Mouse (Mus musculus) hindbrain, embryonic 14.5 days (tissue): Measurements from ENCODE around the gene Ptprt. TPM values are rescaled to one million over a fixed set of nuclear protein-coding genes. Genes with fewer than 3 reads are reported as not detected.

Source experiments
- ATAC-seq: fragments of 200-750 bp; cut with Nextera tagmentation; 2 replicates; pipeline ENCODE4 v1.8.0; 2017; ENCODE audit warnings: moderate number of reproducible peaks, mild to moderate bottlenecking, moderate TSS enrichment, moderate library complexity; ENCODE audit not compliant: low FRiP score
- DNase-seq: peaks from one replicate; pipeline ENCODE4 v3.0.0-alpha.2; 2015; ENCODE audit warnings: low spot score
- H3K27ac ChIP-seq: fragments of 300-500 bp; sonication (generic); 2 replicates; pipeline ENCODE4 v1.5.1; 2014; ENCODE audit warnings: mild to moderate bottlenecking, moderate library complexity
- H3K27me3 ChIP-seq: fragments of 300-500 bp; sonication (generic); 2 replicates; pipeline ENCODE4 v1.6.1; 2014; ENCODE audit warnings: mild to moderate bottlenecking, low read length, mixed read lengths; ENCODE audit not compliant: control insufficient read depth, insufficient read depth
- H3K36me3 ChIP-seq: fragments of 300-500 bp; sonication (generic); replicated peaks from 2 replicates; pipeline ENCODE4 v1.6.1; 2014; ENCODE audit not compliant: control insufficient read depth, insufficient read depth
- H3K4me1 ChIP-seq: fragments of 300-500 bp; sonication (generic); replicated peaks from 2 replicates; pipeline ENCODE4 v1.6.1; 2014; ENCODE audit warnings: antibody characterized with exemption, low read length, mixed read lengths; ENCODE audit not compliant: control insufficient read depth, insufficient read depth
- H3K4me2 ChIP-seq: fragments of 300-500 bp; sonication (generic); replicated peaks from 2 replicates; pipeline ENCODE4 v1.6.1; 2014; ENCODE audit warnings: mild to moderate bottlenecking, moderate library complexity
- H3K4me3 ChIP-seq: fragments of 300-500 bp; sonication (generic); replicated peaks from 2 replicates; pipeline ENCODE4 v1.5.1; 2014; ENCODE audit warnings: mild to moderate bottlenecking, low read length
- H3K9ac ChIP-seq: fragments of 300-500 bp; sonication (generic); 2 replicates; pipeline ENCODE4 v1.6.1; 2014
- H3K9me3 ChIP-seq: fragments of 300-500 bp; sonication (generic); 2 replicates; pipeline ENCODE4 v1.6.1; 2016; ENCODE audit warnings: low read length; ENCODE audit not compliant: control insufficient read depth
- WGBS: fragments of 180-500 bp; shearing (Covaris S2); extraction: QIAGEN DNeasy Blood & Tissue Kit; methylation state at CpG from one replicate; pipeline ENCODE4 v1.1.7; 2014; 5-methylcytosine and 5-hydroxymethylcytosine counted together
- polyA plus RNA-seq: library from polyadenylated mRNA; unstranded; fragments of >200 nt; fragmentation: Nextera tagmentation; extraction: Ambion mirVana; gene quantifications from 2 replicates; pipeline ENCODE4 v1.2.1, GENCODE M21; 2014

Gene Ptprt
- polyA plus RNA-seq, 1 experiment from 2014 or later = 21.5 TPM

DNA sequence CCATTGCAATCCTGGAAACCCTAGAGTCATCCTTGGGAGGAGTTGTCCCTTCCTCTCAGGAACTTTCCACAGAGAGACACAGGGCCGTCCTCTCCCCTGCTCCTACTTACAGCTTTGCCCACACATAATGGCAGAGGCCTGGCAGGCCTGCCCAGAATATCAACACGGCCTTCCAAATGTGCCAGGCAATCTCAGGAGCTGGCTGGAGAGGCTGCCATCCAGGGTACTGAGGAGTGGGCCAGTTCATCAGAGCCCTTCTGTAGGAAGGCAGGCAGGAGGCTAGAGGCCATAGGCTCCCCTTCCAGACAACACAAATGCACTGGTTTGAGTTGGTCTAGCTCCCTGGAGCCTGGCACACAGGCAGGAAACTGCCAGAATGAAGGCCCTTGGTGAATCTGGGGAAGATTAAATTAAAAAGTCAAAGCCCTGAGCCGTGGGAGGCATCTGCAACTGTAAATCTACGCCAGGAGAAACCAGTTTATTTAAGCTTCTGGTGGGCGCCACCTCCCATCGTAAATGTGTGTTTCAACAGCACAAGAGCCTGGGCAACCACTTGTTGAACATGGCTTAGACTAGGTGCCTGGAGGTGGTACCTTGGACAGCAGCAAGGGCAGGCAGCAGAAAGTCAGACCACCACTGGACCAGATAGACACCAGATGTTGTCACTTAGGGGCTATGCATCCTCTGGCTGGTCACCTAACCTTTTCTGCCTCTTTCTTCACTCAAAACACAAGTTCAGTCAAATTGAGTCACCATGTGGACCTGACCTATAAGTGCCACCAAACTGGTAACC, 92.4 kb downstream of the Ptprt start:
- 81% methylated on average over 6 of the region's 6 CpGs for WGBS
- Histone ChIP-seq H3K4me1 (no peaks in the 10 kb centered on the region), H3K4me3 (no peak overlapping the region), H3K27ac (no peak overlapping the region), H3K36me3 (no peaks in the 10 kb centered on the region), H3K27me3 (no peaks in the 10 kb centered on the region), H3K9ac (no peak overlapping the region), H3K9me3 (no peaks in the 10 kb centered on the region), H3K4me2 (no peak overlapping the region)
- ATAC-seq = no peak
- no peak for DNase-seq

DNA sequence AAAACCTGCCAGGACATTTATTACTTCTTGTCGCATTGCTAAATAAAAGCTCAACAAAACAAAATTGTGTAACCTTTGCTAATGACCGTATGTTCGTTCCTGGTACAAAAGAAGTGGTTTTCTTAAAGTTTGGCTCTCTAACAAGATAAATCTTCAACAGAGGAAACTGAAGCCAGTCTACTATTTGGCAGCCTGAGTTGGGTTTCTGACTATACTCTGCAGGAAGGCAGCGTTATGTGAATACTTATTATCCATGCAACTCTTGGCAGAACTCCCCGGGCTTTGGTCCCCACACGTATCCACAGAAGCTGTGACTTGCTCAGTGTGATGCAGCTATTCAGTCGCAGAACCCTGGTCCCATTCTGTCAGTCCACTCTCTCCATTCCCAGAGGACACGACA, 112.6 kb downstream of the Ptprt start:
- H3K27me3 ChIP-seq = no peaks in the 10 kb centered on the region
- H3K4me2 ChIP-seq = no peak overlapping the region
- 77% methylated on average over 8 of the region's 8 CpGs for WGBS
- ATAC-seq (no peak), DNase-seq (no peak)
- H3K4me1 ChIP-seq = no peaks in the 10 kb centered on the region
- H3K4me3 ChIP-seq = no peak overlapping the region
- H3K36me3 ChIP-seq = no peaks in the 10 kb centered on the region
- no peaks in the 10 kb centered on the region for H3K9me3 ChIP-seq
- no peak overlapping the region for H3K27ac ChIP-seq
- no peak overlapping the region for H3K9ac ChIP-seq

DNA sequence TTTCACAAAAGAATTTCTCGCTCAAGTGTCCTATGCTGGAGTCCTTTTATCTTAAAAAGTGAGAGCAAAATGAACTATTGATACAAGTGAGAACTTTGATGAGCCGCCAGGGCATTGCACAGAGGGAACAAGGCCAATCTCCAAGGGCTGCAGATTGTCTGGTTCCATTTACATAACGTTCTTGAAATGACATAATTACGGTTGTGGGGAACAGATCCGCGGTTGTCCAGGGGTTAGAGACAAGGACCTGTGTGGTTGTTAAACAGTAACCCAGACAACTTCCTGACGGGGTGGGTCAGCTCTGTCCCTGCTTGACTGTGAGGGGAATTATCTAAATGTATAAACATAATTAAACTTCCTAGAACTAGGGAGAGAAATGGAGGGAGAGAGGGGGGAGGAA, 129.3 kb downstream of the Ptprt start:
- ATAC-seq = no peak

DNA sequence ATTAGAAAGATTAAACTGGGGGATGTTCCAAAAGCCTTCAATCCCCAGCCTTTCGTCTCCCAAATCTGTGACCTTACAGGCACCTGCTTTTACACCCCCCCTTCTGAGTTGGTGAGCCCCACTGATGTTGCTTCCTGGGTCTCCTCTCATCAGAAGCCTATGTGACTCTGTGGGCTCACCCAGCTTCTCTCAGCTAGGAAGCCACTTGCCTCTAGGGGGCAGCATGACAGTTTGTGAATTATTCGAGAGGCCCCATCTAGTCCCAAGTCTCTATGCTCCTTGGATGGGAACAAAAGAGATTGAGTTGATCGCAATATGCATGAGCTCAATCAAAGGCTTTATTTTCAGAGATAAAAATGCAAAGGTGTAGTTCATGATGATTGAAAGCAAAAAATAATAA, 132.0 kb downstream of the Ptprt start:
- Histone ChIP-seq H3K4me3 (no peak overlapping the region), H3K36me3 (no peaks in the 10 kb centered on the region), H3K9me3 (no peaks in the 10 kb centered on the region), H3K27me3 (no peaks in the 10 kb centered on the region), H3K27ac (no peak overlapping the region), H3K9ac (no peak overlapping the region), H3K4me2 (no peak overlapping the region), H3K4me1 (no peaks in the 10 kb centered on the region)
- DNase-seq = no peak
- 89% methylated on average over 3 of the region's 3 CpGs for WGBS
- ATAC-seq = no peak

More for the DNA sequence above, 129.3 kb downstream of the Ptprt start:
- Histone ChIP-seq H3K4me1 (no peaks in the 10 kb centered on the region), H3K9me3 (0 out of 2 replicates have a peak, but pooled peaks cover 4% of the 10 kb centered on the region), H3K27ac (no peak overlapping the region), H3K36me3 (no peaks in the 10 kb centered on the region), H3K27me3 (no peaks in the 10 kb centered on the region), H3K4me2 (no peak overlapping the region), H3K4me3 (no peak overlapping the region), H3K9ac (no peak overlapping the region)
- 58% methylated on average over 7 of the region's 7 CpGs for WGBS
- no peak for DNase-seq

DNA sequence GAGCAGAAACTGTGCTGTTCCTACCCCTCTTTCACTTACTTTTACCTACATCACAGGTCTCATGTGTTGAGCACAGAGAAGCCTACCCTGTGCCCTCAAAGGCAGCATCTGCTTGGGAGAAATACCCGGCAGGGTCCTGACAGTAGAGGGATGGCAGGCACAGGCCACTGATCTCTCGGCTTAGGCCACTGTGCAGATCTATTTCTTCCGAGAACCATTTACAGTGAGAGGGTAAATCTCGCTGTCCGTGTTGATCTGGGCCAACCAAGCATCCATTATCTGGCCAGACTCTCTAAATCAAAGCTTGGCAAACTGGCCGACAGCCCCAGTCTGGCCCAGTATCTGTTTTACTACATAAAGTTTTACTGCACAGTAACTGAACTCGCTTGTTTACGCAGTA, 145.0 kb downstream of the Ptprt start:
- H3K27me3 ChIP-seq = no peaks in the 10 kb centered on the region
- no peak overlapping the region for H3K4me3 ChIP-seq
- H3K9me3 ChIP-seq = no peaks in the 10 kb centered on the region
- no peaks in the 10 kb centered on the region for H3K4me1 ChIP-seq
- no peak for DNase-seq
- 89% methylated on average over 8 of the region's 8 CpGs for WGBS
- ATAC-seq = no peak
- no peaks in the 10 kb centered on the region for H3K36me3 ChIP-seq
- H3K9ac ChIP-seq = no peak overlapping the region
- no peak overlapping the region for H3K27ac ChIP-seq
- H3K4me2 ChIP-seq = no peak overlapping the region

DNA sequence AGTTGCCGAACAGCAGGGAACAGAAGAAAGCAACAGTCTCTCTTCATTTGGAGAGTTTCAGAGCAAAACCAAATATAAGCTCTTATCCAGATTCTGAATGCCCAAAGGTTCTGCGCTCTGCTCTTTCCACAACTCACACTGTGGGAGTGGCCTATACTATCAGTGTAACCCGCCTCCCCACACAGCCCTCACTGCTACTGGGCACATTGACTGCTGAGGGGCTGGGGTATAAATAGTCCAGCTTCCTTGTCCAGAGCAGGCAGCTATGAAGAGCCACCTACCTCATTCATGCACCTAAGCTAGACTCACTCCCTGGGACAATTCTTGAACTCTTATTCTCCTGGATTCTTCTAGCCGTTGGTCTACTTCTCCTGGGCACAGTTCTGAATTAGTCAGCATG, 147.9 kb downstream of the Ptprt start:
- ATAC-seq = no peak
- WGBS = 87% methylated on average over 4 of the region's 4 CpGs
- H3K27ac ChIP-seq = no peak overlapping the region

DNA sequence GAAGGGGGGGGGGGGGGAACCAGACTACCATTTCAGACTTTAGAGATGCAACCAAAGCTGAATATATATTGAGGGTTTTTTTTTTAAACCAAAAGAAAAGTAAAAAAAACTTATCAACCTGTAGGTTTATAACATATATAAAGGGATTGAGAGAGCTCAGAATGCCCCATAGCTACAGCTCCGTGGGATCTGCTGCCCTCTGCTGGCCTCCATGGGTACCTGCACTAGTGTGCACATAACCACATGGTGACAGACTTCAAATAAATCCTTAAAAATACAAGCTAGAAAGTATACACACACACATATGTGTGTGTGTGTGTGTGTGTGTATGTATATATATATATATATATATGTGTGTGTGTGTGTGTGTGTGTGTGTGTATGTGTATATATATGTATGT, 148.9 kb downstream of the Ptprt start:
- Histone ChIP-seq H3K9ac (no peak overlapping the region), H3K27ac (no peak overlapping the region), H3K4me1 (no peaks in the 10 kb centered on the region), H3K36me3 (no peaks in the 10 kb centered on the region), H3K4me2 (no peak overlapping the region), H3K27me3 (no peaks in the 10 kb centered on the region), H3K4me3 (no peak overlapping the region), H3K9me3 (no peaks in the 10 kb centered on the region)
- 90% methylated on average over 1 of the region's 1 CpGs for WGBS
- no peak for DNase-seq
- ATAC-seq = no peak

More for the DNA sequence above, 147.9 kb downstream of the Ptprt start:
- no peaks in the 10 kb centered on the region for H3K27me3 ChIP-seq
- H3K9me3 ChIP-seq = no peaks in the 10 kb centered on the region
- H3K4me2 ChIP-seq = no peak overlapping the region
- DNase-seq = no peak
- H3K36me3 ChIP-seq = no peaks in the 10 kb centered on the region
- H3K9ac ChIP-seq = no peak overlapping the region
- H3K4me3 ChIP-seq = no peak overlapping the region
- H3K4me1 ChIP-seq = no peaks in the 10 kb centered on the region

DNA sequence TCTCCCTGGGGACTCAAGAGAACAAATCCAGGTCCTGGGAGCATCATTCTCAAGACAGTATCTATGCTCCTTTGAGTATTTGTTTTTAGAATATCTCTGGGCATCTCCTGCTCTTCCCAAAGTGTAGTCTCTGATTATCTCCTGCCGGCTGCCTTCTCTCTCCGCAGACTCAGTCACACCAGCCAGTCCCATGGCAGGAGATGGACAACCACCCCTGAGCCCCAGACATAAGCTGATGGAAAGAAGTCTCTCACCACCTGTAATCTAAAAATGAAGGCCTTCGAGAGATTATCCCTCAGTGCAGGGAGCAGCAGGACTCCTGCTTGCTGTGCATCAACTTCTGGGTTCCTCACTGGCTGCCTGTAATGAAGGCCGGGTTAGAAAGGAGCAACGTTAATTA, 151.9 kb downstream of the Ptprt start:
- Histone ChIP-seq H3K9me3 (no peaks in the 10 kb centered on the region), H3K9ac (no peak overlapping the region), H3K4me1 (no peaks in the 10 kb centered on the region), H3K36me3 (no peaks in the 10 kb centered on the region), H3K27me3 (no peaks in the 10 kb centered on the region), H3K4me3 (no peak overlapping the region), H3K4me2 (no peak overlapping the region), H3K27ac (no peak overlapping the region)
- DNase-seq (no peak), ATAC-seq (no peak)
- 61% methylated on average over 5 of the region's 5 CpGs for WGBS

DNA sequence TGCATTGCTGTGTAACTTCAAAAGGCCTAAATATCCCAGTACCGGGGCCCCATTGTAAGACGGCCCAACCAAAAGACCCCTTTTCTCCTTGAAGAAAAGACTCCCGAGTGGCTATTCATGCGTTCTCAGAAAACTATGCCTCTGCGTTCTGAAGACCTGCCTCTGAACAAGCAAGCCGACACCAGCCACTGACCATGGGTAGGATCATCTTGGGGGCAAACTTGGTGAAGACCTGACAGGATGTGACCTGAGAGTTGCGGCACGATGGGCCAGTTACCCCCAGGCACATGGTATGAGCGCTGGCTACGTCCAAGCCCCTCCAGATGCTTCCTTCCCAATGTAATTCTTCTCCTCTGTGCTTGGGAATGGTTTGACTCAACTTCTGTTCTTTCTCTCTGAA, 153.3 kb downstream of the Ptprt start:
- Histone ChIP-seq H3K4me3 (no peak overlapping the region), H3K27me3 (no peaks in the 10 kb centered on the region), H3K27ac (no peak overlapping the region), H3K36me3 (no peaks in the 10 kb centered on the region), H3K4me1 (no peaks in the 10 kb centered on the region), H3K9ac (no peak overlapping the region), H3K9me3 (no peaks in the 10 kb centered on the region), H3K4me2 (no peak overlapping the region)
- DNase-seq (no peak), ATAC-seq (no peak)
- 27% methylated on average over 10 of the region's 10 CpGs for WGBS

DNA sequence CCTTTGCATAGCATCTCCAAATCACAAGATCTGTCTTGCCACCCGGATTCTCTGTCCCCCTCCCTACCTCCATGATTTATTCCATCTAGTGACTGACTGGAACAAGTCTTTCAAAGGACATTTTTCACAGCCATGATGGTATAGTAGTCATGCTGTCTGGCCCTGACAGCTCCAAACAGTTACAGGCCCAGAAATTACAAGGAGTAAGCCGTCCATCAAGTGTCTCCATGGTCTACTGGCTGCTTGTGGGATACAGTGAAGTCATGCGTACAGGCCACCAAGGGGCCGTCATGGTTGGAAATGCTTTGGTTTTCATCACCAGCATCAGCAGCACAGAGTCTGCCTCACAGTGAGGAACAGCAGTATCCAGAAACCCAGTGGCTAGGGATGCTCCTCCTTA, 156.1 kb downstream of the Ptprt start:
- no peak overlapping the region for H3K4me2 ChIP-seq
- whole genome bisulfite sequencing = 34% methylated on average over 4 of the region's 4 CpGs
- no peaks in the 10 kb centered on the region for H3K36me3 ChIP-seq
- ATAC-seq = peak; percentile 57; the same call in 1 of the 2 replicates
- no peak overlapping the region for H3K27ac ChIP-seq
- no peaks in the 10 kb centered on the region for H3K4me1 ChIP-seq
- no peak overlapping the region for H3K9ac ChIP-seq
- H3K27me3 ChIP-seq = no peaks in the 10 kb centered on the region
- H3K4me3 ChIP-seq = no peak overlapping the region
- H3K9me3 ChIP-seq = no peaks in the 10 kb centered on the region
- no peak for DNase-seq
